Mouse (Mus musculus) left cerebral cortex, adult 18-20 months (tissue): ENCODE data around the gene Bcl11a. TPM values are rescaled to one million over a fixed set of nuclear protein-coding genes. Genes with fewer than 3 reads are reported as not detected.

Experiments
- DNase-seq, 2 experiments: peaks; one replicate each; pipeline ENCODE4 v3.0.0; 2021 to 2022; ENCODE audit warnings: low spot score in 2 of 2, mixed read lengths in 1 of 2
- total RNA-seq, 2 experiments: library from RNA; stranded (reverse); gene quantifications; 2 replicates each; pipeline ENCODE4 v1.2.3; 2021

The Bcl11a gene
- total RNA-seq, 2 experiments from 2014 or later = 87.2 to 93.6 TPM

- DNase-seq = no peak
Measured at GRCm38 (mm10) chr11:24199560-24199959, 121.7 kb downstream of the Bcl11a start.

GRCm38 (mm10) chr11:24200310-24200709 lies 122.5 kb downstream of the Bcl11a start:
- no peak for DNase-seq

- no peak for DNase-seq
Measured at GRCm38 (mm10) chr11:24201223-24201622, 123.4 kb downstream of the Bcl11a start.

- DNase-seq = no peak
Measured at GRCm38 (mm10) chr11:24202641-24203361, 124.9 kb downstream of the Bcl11a start.

GRCm38 (mm10) chr11:24203489-24203888 lies 125.6 kb downstream of the Bcl11a start:
- no peak for DNase-seq

- DNase-seq = no peak
Measured at GRCm38 (mm10) chr11:24208951-24209351, 131.1 kb downstream of the Bcl11a start.

- no peak for DNase-seq
Measured at GRCm38 (mm10) chr11:24214509-24215134, 136.8 kb downstream of the Bcl11a start.

GRCm38 (mm10) chr11:24217741-24218333 lies 140.0 kb downstream of the Bcl11a start:
- no peak for DNase-seq

DNA sequence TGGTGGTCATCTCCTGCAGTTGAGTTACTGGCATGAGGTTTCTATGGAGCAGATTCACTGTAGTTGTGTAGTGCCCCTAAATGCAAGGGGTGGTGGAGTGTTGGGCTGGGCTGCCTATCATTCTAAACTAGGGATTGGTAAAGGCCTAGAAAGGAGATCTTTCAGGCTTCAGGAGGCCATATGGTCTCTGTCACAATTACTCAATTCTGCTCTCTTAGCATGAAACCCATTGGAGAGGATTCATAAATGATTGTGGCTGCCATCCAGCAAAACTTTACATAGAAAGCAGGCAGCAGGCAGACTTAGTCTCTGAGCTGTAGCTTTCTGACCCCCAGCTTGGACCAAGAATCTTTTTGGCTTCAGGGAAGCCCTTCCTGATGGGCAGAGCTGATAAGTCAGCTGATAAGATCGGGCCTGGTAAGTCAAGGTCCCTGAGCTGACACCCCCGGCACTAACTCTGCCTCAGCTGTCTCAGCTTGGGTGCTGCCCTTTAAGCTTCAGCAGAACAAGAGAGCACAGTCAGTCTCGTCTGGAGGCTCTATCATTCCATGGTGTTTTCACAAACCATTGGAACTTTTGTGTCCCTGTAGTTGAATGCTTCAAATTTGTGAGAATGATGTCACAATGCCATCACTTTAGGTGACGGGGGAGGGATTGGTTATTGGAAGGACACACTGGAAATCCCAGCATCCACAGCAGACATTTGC lies 143.9 kb downstream of the Bcl11a start:
- DNase-seq = no peak

Other genes starting within 250 kb of the Bcl11a start
- 10 to 100 TPM; 18.7 to 19.6 TPM for gene Papolg, start 182.8 kb upstream of the Bcl11a start, total RNA-seq
- 1 to 10 TPM; 1.1 to 1.4 TPM for gene A830031A19Rik, start 3.0 kb upstream of the Bcl11a start, total RNA-seq